Mouse (Mus musculus): ENCODE measurements at regions not wholly inside any gene's neighbourhood (a gene's known extent, or its start where the extent isn't known, plus 50 kb on each side); places are given as distances from the start of the nearest gene placed in this dataset.

GRCm38 (mm10) chr1:30503224-30503623 is 370.5 kb downstream of the Phf3 start:
- H3K9ac ChIP-seq (ENCODE audit: low read length): no peak overlapping the region
- ATAC-seq (ENCODE audit: low read depth): no peak
- H3K9me3 ChIP-seq (ENCODE audit: control insufficient read depth, low read length): no peaks in the 10 kb centered on the region
- H3K4me1 ChIP-seq (replicated peaks; ENCODE audit: control insufficient read depth, insufficient read depth, low read length): no peaks in the 10 kb centered on the region
- WGBS: 30% methylated on average over 1 of the region's 1 CpGs
- no peak overlapping the region for H3K4me3 ChIP-seq (ENCODE audit: low read length)
- H3K27me3 ChIP-seq (ENCODE audit: control insufficient read depth, insufficient read depth, low read depth, low read length): no peaks in the 10 kb centered on the region
- no peaks in the 10 kb centered on the region for H3K36me3 ChIP-seq (ENCODE audit: control insufficient read depth, insufficient read depth, low read length)
- H3K4me2 ChIP-seq (ENCODE audit: low read depth, low read length): no peak overlapping the region
- H3K27ac ChIP-seq (ENCODE audit: low read length): no peak overlapping the region

GRCm38 (mm10) chr1:30460295-30460958 is 413.3 kb downstream of the Phf3 start:
- H3K36me3 ChIP-seq (ENCODE audit: control insufficient read depth, insufficient read depth, low read length): no peaks in the 10 kb centered on the region
- H3K9ac ChIP-seq (ENCODE audit: low read length): no peak overlapping the region
- no peak overlapping the region for H3K4me3 ChIP-seq (ENCODE audit: low read length)
- no peaks in the 10 kb centered on the region for H3K27me3 ChIP-seq (ENCODE audit: control insufficient read depth, insufficient read depth, low read depth, low read length)
- WGBS: 88% methylated on average over 4 of the region's 4 CpGs
- H3K4me1 ChIP-seq (replicated peaks; ENCODE audit: control insufficient read depth, insufficient read depth, low read length): no peaks in the 10 kb centered on the region
- H3K9me3 ChIP-seq (ENCODE audit: control insufficient read depth, low read length): no peaks in the 10 kb centered on the region
- H3K27ac ChIP-seq (ENCODE audit: low read length): no peak overlapping the region
- H3K4me2 ChIP-seq (ENCODE audit: low read depth, low read length): no peak overlapping the region
- ATAC-seq (ENCODE audit: low read depth): no peak

- H3K4me1 ChIP-seq (replicated peaks; ENCODE audit: control insufficient read depth, insufficient read depth, low read length): no peaks in the 10 kb centered on the region
- 30% methylated on average over 1 of the region's 1 CpGs for WGBS
- H3K9ac ChIP-seq (ENCODE audit: low read length): no peak overlapping the region
- H3K9me3 ChIP-seq (ENCODE audit: control insufficient read depth, low read length): no peaks in the 10 kb centered on the region
- no peaks in the 10 kb centered on the region for H3K27me3 ChIP-seq (ENCODE audit: control insufficient read depth, insufficient read depth, low read depth, low read length)
- H3K4me2 ChIP-seq (ENCODE audit: low read depth, low read length): no peak overlapping the region
- no peaks in the 10 kb centered on the region for H3K36me3 ChIP-seq (ENCODE audit: control insufficient read depth, insufficient read depth, low read length)
- no peak overlapping the region for H3K4me3 ChIP-seq (ENCODE audit: low read length)
- H3K27ac ChIP-seq (ENCODE audit: low read length): no peak overlapping the region
- ATAC-seq (ENCODE audit: low read depth): no peak
These were observed 435.8 kb downstream of the Phf3 start for GRCm38 (mm10) chr1:30437964-30438363.

- no peaks in the 10 kb centered on the region for H3K36me3 ChIP-seq (ENCODE audit: control insufficient read depth, insufficient read depth, low read length)
- no peak for ATAC-seq (ENCODE audit: low read depth)
- no peaks in the 10 kb centered on the region for H3K9me3 ChIP-seq (ENCODE audit: control insufficient read depth, low read length)
- no peaks in the 10 kb centered on the region for H3K27me3 ChIP-seq (ENCODE audit: control insufficient read depth, insufficient read depth, low read depth, low read length)
- no peaks in the 10 kb centered on the region for H3K4me1 ChIP-seq (replicated peaks; ENCODE audit: control insufficient read depth, insufficient read depth, low read length)
- no peak overlapping the region for H3K27ac ChIP-seq (ENCODE audit: low read length)
- no peak overlapping the region for H3K4me2 ChIP-seq (ENCODE audit: low read depth, low read length)
- no peak overlapping the region for H3K9ac ChIP-seq (ENCODE audit: low read length)
- H3K4me3 ChIP-seq (ENCODE audit: low read length): no peak overlapping the region
These were observed 457.1 kb downstream of the Phf3 start for GRCm38 (mm10) chr1:30416582-30416981.

- Histone ChIP-seq H3K27me3 (ENCODE audit: control insufficient read depth, insufficient read depth, low read depth, low read length) (no peaks in the 10 kb centered on the region), H3K27ac (ENCODE audit: low read length) (no peak overlapping the region), H3K36me3 (ENCODE audit: control insufficient read depth, insufficient read depth, low read length) (no peaks in the 10 kb centered on the region), H3K9ac (ENCODE audit: low read length) (no peak overlapping the region), H3K9me3 (ENCODE audit: control insufficient read depth, low read length) (no peaks in the 10 kb centered on the region), H3K4me1 (replicated peaks; ENCODE audit: control insufficient read depth, insufficient read depth, low read length) (no peaks in the 10 kb centered on the region), H3K4me2 (ENCODE audit: low read depth, low read length) (no peak overlapping the region), H3K4me3 (ENCODE audit: low read length) (no peak overlapping the region)
- no peak for ATAC-seq (ENCODE audit: low read depth)
- WGBS: 32% methylated on average over 2 of the region's 2 CpGs
These were observed 458.8 kb downstream of the Phf3 start for GRCm38 (mm10) chr1:30414881-30415439.

Measured in lung, embryonic 16.5 days (tissue).